Mouse (Mus musculus): ENCODE measurements around the gene Rad51c.
"Not testable (repeated sequence)": the region's sequence is repeated elsewhere in the genome, so short reads cannot be mapped to it uniquely, and the experiment has no call there.

Rad51c gene

DNA sequence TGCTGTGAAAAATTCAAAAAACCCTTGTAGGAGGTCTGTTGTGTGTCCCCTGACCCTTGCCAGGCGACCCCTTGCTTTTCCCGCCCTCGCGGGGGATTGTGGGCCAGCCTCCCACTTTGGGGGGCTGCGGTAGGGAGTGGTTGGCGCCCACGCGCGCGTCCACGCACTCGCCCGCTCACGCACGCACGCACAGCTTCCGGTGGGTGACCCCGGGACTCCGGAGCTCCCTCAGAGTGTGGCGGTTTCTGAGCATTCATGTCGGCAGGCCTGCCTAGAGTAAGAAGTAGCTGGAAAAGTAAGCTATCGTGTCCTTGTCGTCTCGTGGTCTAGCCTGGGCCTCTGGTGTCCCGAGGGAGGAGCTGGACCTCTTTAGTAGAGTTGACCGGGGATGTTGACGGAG lies at the start of gene Rad51c, which contains the start of gene Tex14:
TSS of gene Rad51c (minus strand) at position 79 of the 400 bp plus-strand sequence.
TSS of gene Tex14 (plus strand) at position 190 of the 400 bp plus-strand sequence.
- DNase-seq (ENCODE audit: low read depth, low spot score), result no peak

DNA sequence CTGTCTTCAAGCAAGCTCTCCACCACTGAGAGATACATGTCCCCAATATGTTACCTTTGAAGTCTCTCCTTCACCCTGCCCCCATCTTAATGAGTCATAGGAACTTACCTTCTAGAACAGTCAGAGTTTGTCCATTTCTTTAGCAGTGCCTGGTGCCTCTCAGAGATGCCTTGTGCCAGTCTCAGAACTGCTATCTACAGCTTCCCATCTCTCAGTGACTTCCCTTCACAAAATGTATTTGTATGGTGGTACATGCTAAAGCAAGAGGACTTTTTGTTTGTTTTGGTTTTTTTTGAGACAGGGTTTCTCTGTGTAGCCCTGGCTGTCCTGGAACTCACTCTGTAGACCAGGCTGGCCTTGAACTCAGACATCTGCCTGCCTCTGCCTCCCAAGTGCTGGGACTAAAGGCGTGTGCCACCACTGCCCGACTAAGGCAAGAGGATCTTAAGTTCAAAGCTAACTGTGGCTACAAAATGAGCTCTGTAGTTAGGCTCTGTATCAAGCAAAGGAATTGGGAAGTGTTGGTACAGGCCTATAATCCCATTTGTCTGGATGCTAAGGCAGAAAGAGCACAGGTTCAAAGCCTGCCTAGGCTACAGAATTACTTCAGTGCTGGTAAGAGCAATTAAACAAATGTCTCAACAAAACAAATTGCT lies 49.4 kb upstream of the Rad51c start:
- DNase-seq (ENCODE audit: low read depth, low spot score), result no peak

- DNase-seq (ENCODE audit: low read depth, low spot score), result no peak
Measured at GRCm38 (mm10) chr11:87453216-87454034, 48.7 kb upstream of the Rad51c start.

DNA sequence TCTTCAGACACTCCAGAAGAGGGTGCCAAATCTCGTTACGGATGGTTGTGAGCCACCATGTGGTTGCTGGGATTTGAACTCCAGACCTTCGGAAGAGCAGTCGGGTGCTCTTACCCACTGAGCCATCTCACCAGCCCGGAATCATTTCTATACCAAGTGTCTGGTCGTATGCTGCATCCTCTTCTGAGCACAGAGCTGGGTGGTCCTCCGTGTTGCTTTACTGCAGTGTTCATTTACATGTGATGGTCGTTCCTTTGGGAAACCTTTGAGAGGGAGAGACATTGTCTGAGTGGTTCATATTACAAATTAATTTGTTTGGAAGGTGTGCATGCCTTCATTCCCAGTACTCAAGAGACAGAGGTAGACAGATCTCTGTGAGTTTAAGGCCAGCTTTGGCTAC lies 48.0 kb upstream of the Rad51c start:
- not testable (repeated sequence) for DNase-seq (ENCODE audit: low read depth, low spot score)

DNA sequence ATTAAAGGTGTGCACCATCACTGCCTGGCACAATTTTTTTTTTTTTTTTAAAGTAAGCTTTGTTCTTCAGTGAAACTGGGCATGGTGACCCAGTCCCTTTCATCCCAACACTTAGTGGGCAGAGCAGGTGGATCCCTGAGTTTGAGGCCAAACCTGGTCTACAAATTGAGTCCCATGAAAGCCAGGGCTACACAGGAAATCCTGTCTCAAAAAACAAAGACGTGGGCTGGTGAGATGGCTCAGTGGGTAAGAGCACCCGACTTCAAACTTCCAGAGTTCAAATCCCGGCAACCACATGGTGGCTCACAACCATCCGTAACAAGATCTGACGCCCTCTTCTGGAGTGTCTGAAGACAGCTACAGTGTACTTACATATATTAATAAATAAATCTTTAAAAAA lies 45.1 kb upstream of the Rad51c start:
- DNase-seq (ENCODE audit: low read depth, low spot score), result not testable (repeated sequence)

- no peak for DNase-seq (ENCODE audit: low read depth, low spot score)
Measured at GRCm38 (mm10) chr11:87449200-87449547, 44.4 kb upstream of the Rad51c start.

- peak; percentile 82 for DNase-seq (ENCODE audit: low read depth, low spot score)
Measured at GRCm38 (mm10) chr11:87448476-87449199, 43.9 kb upstream of the Rad51c start.

DNA sequence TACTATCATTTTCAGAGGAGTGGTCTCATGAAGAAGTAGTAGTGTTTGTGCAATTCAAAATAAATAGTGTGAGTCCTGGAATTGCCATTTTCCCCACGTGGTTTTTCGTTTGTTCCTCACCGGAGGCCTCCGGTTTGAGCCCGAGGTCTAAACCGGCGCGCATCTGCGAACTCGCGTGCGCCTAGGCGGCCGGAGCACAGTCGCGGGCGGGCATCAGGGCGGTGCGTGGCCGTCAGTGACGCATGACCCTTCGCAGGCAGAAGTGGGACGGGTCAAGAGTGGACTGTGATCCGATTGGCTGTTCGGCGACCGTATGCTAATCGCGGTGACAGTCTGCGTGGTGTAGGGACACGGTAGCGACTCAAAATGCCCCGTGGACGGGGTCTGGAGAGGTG lies 43.3 kb upstream of the Rad51c start:
- peak; percentile 75 for DNase-seq (ENCODE audit: low read depth, low spot score)

GRCm38 (mm10) chr11:87447429-87447828 lies 42.7 kb upstream of the Rad51c start:
- no peak for DNase-seq (ENCODE audit: low read depth, low spot score)

- no peak for DNase-seq (ENCODE audit: low read depth, low spot score)
Measured at GRCm38 (mm10) chr11:87446159-87446558, 41.4 kb upstream of the Rad51c start.

- DNase-seq (ENCODE audit: low read depth, low spot score), result not testable (repeated sequence)
Measured at GRCm38 (mm10) chr11:87445593-87445992, 40.8 kb upstream of the Rad51c start.

GRCm38 (mm10) chr11:87444735-87445428 lies 40.1 kb upstream of the Rad51c start:
- no peak for DNase-seq (ENCODE audit: low read depth, low spot score)

- DNase-seq (ENCODE audit: low read depth, low spot score), result not testable (repeated sequence)
Measured at GRCm38 (mm10) chr11:87444056-87444455, 39.3 kb upstream of the Rad51c start.

DNA sequence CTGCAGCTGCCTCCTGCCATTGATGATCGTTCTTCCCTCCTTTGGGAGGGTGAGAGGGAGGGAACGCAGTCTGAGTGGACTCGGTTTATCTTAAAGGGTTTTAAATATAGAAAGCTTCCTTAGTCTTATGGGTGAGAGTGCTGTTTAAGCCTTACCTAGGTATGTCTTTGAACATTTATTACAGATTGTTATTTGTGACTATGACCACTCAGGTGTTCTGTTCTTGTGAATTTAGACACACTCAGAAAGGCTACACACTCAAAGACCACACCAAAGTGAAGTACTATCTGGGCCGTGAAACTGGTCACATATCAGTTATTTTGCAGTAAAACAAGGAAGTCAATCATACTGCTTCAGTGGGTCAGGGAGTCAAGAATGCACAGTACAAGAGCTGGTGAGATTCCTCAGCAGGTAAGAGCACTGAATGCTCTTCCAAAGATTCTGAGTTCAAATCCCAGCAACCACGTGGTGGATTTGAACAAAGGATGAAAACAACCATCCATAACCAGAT lies 38.7 kb upstream of the Rad51c start:
- DNase-seq (ENCODE audit: low read depth, low spot score), result peak; percentile 85

GRCm38 (mm10) chr11:87442643-87443372 lies 38.1 kb upstream of the Rad51c start:
- DNase-seq (ENCODE audit: low read depth, low spot score), result peak; percentile 66

GRCm38 (mm10) chr11:87439796-87440420 lies 35.2 kb upstream of the Rad51c start:
- no peak for DNase-seq (ENCODE audit: low read depth, low spot score)

DNA sequence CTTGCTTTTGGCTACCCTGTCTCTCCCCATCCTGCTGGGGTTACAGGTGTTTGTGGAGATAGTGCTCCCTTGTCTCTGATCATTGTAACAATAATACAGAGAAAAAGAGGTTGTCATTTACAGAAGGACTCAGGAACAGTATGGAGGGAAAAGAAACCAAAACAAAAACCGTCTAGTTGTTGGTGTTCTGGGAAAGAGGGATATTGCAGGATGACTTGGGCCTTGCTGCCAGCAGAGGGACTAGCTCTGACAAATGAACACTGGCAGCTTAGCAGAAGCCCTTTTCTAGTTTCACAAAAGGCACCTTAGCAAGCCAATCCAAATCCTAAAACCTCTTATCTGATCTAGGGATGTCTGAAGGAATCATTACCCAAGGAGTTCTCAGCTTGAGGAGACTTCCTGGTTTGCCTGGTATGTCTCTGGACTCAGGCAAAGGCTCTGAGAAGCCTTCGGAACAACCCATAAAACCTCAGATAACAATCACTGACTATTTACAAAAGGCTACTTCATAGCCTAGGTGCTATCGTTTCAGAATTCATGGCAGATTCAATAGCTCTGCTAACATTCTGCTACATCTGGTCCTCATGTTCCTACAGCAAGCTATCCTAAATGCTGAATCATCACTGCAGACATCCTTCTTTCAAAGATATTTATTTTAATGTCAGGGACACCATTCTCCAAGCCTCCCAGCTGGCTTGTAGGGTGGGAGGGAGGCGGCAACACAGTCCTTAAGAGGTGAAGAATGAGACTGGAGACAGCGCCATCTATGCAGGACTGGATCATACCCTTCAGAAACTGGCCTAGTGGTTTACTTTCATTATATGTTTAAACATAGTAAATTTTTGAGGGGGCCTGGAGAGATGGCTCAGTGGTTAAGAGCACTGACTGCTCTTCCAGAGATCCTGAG lies 31.8 kb upstream of the Rad51c start:
- DNase-seq (ENCODE audit: low read depth, low spot score), result no peak

- DNase-seq (ENCODE audit: low read depth, low spot score), result not testable (repeated sequence)
Measured at GRCm38 (mm10) chr11:87435107-87435506, 30.4 kb upstream of the Rad51c start.

All from mesoderm, embryonic 11.5 days (tissue).